Mouse (Mus musculus): ENCODE measurements at regions not wholly inside any gene's neighbourhood (a gene's known extent, or its start where the extent isn't known, plus 50 kb on each side); places are given as distances from the start of the nearest gene placed in this dataset.
A peak's percentile ranks its signal among the peaks of the same experiment; 100 is the strongest.

DNA sequence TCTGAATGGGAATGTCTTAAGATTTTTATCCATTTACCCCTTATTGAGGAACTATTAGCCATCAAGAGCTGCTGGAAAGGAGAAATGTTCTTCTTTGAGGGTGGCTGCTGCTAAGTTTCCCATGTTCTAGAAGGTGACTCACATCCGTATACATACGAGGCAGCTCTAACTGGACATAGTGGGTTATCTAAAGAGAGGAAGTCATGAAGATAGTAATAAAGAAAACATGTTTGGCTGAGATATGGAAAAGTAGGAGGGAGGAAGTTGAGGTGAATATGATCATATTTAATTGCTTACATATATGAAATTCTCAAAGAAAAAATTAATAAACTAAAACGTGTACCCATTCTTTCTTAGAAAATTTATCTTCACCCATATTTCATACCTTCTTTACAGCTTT lies 408.7 kb upstream of the Cdh6 start (continued):
- TF ChIP-seq TCF12 (IDR thresholded peaks at IDR 0.05; ENCODE audit: low read depth, low read length) (peak; percentile 63), ETS1 (IDR thresholded peaks at IDR 0.05; ENCODE audit: low read depth, low read length) (no peak), UBTF (IDR thresholded peaks at IDR 0.05; ENCODE audit: borderline replicate concordance, insufficient read depth, low read depth, low read length) (no peak), MAZ (IDR thresholded peaks at IDR 0.05; ENCODE audit: low read depth, low read length) (no peak)

DNA sequence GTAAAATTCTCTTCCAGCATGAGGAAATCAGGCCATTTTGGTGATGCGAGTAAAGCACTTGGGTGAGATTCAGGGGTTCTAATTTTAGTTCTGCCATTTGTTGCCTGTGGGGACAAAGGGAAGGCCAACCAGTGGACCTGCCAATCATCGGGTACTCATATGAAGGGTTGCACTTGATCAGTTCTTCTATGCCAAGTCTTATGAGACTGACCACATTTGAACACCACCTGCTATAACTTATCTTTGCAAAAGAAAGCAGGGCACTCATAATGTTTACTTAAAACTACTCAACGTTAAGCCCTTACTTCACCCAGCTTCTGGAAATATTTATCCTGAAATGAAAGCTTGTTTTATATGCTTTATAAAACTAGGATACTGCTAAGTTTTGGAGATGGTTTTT lies 400.1 kb upstream of the Cdh6 start:
- H3K4me1 ChIP-seq (ENCODE audit: control insufficient read depth in 1 of 2, insufficient read depth in 2 of 2, low read length in 2 of 2), result no peaks in the 10 kb centered on the region
- H3K9me3 ChIP-seq (replicated peaks; ENCODE audit: insufficient read depth, low read length), result no peaks in the 10 kb centered on the region
- no peak overlapping the region for H3K9ac ChIP-seq (ENCODE audit: control insufficient read depth, low read depth, low read length, poor library complexity, severe bottlenecking)
- H3K27me3 ChIP-seq (ENCODE audit: control insufficient read depth in 1 of 2, insufficient read depth in 2 of 2, low read length in 2 of 2), result no peaks in the 10 kb centered on the region
- no peak overlapping the region for H3K27ac ChIP-seq (ENCODE audit: control insufficient read depth, low read depth, low read length)
- no peaks in the 10 kb centered on the region for H3K36me3 ChIP-seq (ENCODE audit: control insufficient read depth in 1 of 2, insufficient read depth in 2 of 2, low read length in 2 of 2)
- H3K4me3 ChIP-seq (ENCODE audit: control insufficient read depth in 1 of 2, insufficient read depth in 1 of 2, low read depth in 2 of 2, low read length in 2 of 2), result no peak overlapping the region
- TF ChIP-seq MEF2A (IDR thresholded peaks at IDR 0.05; ENCODE audit: extremely low read depth, insufficient replicate concordance, low read depth, low read length, poor library complexity, severe bottlenecking) (no peak), GABPA (IDR thresholded peaks at IDR 0.05; ENCODE audit: low read depth, low read length) (no peak), EP300 (IDR thresholded peaks at IDR 0.05; ENCODE audit: low read depth in 1 of 2, low read length in 2 of 2) (no peak), TAL1 (IDR thresholded peaks at IDR 0.05; ENCODE audit: low read length) (no peak), RAD21 (IDR thresholded peaks at IDR 0.05; ENCODE audit: low read depth, low read length) (no peak), MAZ (IDR thresholded peaks at IDR 0.05; ENCODE audit: low read depth, low read length) (no peak), JUND (IDR thresholded peaks at IDR 0.05; ENCODE audit: low read depth, low read length) (no peak), ELF1 (IDR thresholded peaks at IDR 0.05; ENCODE audit: low read depth, low read length) (no peak), TCF12 (IDR thresholded peaks at IDR 0.05; ENCODE audit: low read depth, low read length) (no peak), ETS1 (IDR thresholded peaks at IDR 0.05; ENCODE audit: low read depth, low read length) (no peak), ZKSCAN1 (IDR thresholded peaks at IDR 0.05; ENCODE audit: low read depth, low read length) (no peak), POLR2AphosphoS2 (IDR thresholded peaks at IDR 0.05; ENCODE audit: low read length) (no peak), SIN3A (IDR thresholded peaks at IDR 0.05; ENCODE audit: low read length) (no peak), RCOR1 (IDR thresholded peaks at IDR 0.05; ENCODE audit: low read depth, low read length) (no peak), MYC (IDR thresholded peaks at IDR 0.05; ENCODE audit: low read depth, low read length) (no peak)
- no peak for DNase-seq (ENCODE audit: low read depth, low spot score)
- H3K79me2 ChIP-seq (ENCODE audit: control insufficient read depth, insufficient read depth, low read length, poor library complexity), result no peaks in the 10 kb centered on the region

DNA sequence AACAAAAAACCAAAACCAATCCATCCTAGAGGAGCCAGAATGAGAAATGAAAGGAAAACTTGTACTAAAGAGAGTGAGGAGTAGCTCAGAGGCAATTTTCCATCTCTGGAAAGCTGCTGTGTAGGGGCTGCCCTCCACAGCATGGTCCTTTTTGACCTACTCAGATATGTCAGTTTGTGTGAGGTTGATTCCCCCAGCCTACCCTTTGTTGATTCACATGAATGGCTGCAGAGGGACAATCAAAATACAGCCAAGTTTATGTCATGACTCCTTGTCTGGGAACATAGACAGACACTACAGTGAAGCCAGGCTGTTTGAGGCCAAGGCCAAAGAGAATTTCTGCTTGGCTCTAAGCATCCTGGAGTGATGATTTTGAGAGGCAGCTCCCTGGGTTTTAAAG lies 387.4 kb upstream of the Cdh6 start:
- Histone ChIP-seq H3K36me3 (ENCODE audit: control insufficient read depth in 1 of 2, insufficient read depth in 2 of 2, low read length in 2 of 2) (no peaks in the 10 kb centered on the region), H3K9me3 (replicated peaks; ENCODE audit: insufficient read depth, low read length) (no peaks in the 10 kb centered on the region), H3K79me2 (ENCODE audit: control insufficient read depth, insufficient read depth, low read length, poor library complexity) (no peaks in the 10 kb centered on the region), H3K4me1 (ENCODE audit: control insufficient read depth in 1 of 2, insufficient read depth in 2 of 2, low read length in 2 of 2) (no peaks in the 10 kb centered on the region), H3K9ac (ENCODE audit: control insufficient read depth, low read depth, low read length, poor library complexity, severe bottlenecking) (no peak overlapping the region), H3K4me3 (ENCODE audit: control insufficient read depth in 1 of 2, insufficient read depth in 1 of 2, low read depth in 2 of 2, low read length in 2 of 2) (no peak overlapping the region), H3K27me3 (ENCODE audit: control insufficient read depth in 1 of 2, insufficient read depth in 2 of 2, low read length in 2 of 2) (no peaks in the 10 kb centered on the region), H3K27ac (ENCODE audit: control insufficient read depth, low read depth, low read length) (no peak overlapping the region)
- DNase-seq (ENCODE audit: low read depth, low spot score), result no peak
- TF ChIP-seq MEF2A (IDR thresholded peaks at IDR 0.05; ENCODE audit: extremely low read depth, insufficient replicate concordance, low read depth, low read length, poor library complexity, severe bottlenecking), result no peak
- no peak for TF ChIP-seq EP300 (IDR thresholded peaks at IDR 0.05; ENCODE audit: low read depth in 1 of 2, low read length in 2 of 2)
- TF ChIP-seq TBP (IDR thresholded peaks at IDR 0.05; ENCODE audit: low read depth, low read length), result no peak
- no peak for TF ChIP-seq CHD1 (IDR thresholded peaks at IDR 0.05; ENCODE audit: low read depth, low read length)
- TF ChIP-seq MAFK (IDR thresholded peaks at IDR 0.05; ENCODE audit: borderline replicate concordance, low read depth, low read length), result no peak
- no peak for TF ChIP-seq USF1 (IDR thresholded peaks at IDR 0.05; ENCODE audit: low read depth, low read length)
- no peak for TF ChIP-seq JUND (IDR thresholded peaks at IDR 0.05; ENCODE audit: low read depth, low read length)
- TF ChIP-seq NRF1 (IDR thresholded peaks at IDR 0.05; ENCODE audit: insufficient read depth, low read depth, low read length, poor library complexity, severe bottlenecking), result no peak
- no peak for TF ChIP-seq BHLHE40 (IDR thresholded peaks at IDR 0.05; ENCODE audit: borderline replicate concordance, low read depth, low read length)
- no peak for TF ChIP-seq RAD21 (IDR thresholded peaks at IDR 0.05; ENCODE audit: low read depth, low read length)
- TF ChIP-seq HCFC1 (IDR thresholded peaks at IDR 0.05; ENCODE audit: low read depth, low read length), result no peak
- no peak for TF ChIP-seq GABPA (IDR thresholded peaks at IDR 0.05; ENCODE audit: low read depth, low read length)
- no peak for TF ChIP-seq ETS1 (IDR thresholded peaks at IDR 0.05; ENCODE audit: low read depth, low read length)
- no peak for TF ChIP-seq ZKSCAN1 (IDR thresholded peaks at IDR 0.05; ENCODE audit: low read depth, low read length)
- no peak for TF ChIP-seq MYB (IDR thresholded peaks at IDR 0.05; ENCODE audit: low read depth, low read length)
- no peak for TF ChIP-seq USF2 (IDR thresholded peaks at IDR 0.05; ENCODE audit: borderline replicate concordance in 1 of 2, insufficient read depth in 1 of 2, low read depth in 1 of 2, low read length in 2 of 2)
- no peak for TF ChIP-seq ELF1 (IDR thresholded peaks at IDR 0.05; ENCODE audit: low read depth, low read length)
- no peak for TF ChIP-seq TCF12 (IDR thresholded peaks at IDR 0.05; ENCODE audit: low read depth, low read length)
- no peak for TF ChIP-seq RCOR1 (IDR thresholded peaks at IDR 0.05; ENCODE audit: low read depth, low read length)

Measured in MEL (cell line).